Mouse (Mus musculus) liver, embryonic 13.5 days (tissue): ENCODE measurements around the gene Spindoc. TPM values are rescaled to one million over a fixed set of nuclear protein-coding genes. Genes with fewer than 3 reads are reported as not detected.
"Not testable (repeated sequence)": the region's sequence is repeated elsewhere in the genome, so short reads cannot be mapped to it uniquely, and the experiment has no call there.

Source experiments
- ATAC-seq: fragments of 200-750 bp; cut with Nextera tagmentation; 2 replicates; pipeline ENCODE4 v1.8.0; 2017; ENCODE audit warnings: low read depth, mild to moderate bottlenecking, moderate number of reproducible peaks, moderate library complexity
- DNase-seq: peaks from one replicate; pipeline ENCODE4 v3.0.0; 2022
- H3K27ac ChIP-seq: fragments of 300-500 bp; sonication (generic); 2 replicates; pipeline ENCODE4 v1.5.1; 2015; ENCODE audit warnings: moderate library complexity, mild to moderate bottlenecking, inconsistent platforms
- H3K27me3 ChIP-seq: fragments of 300-500 bp; sonication (generic); 2 replicates; pipeline ENCODE4 v1.6.1; 2015; ENCODE audit warnings: mild to moderate bottlenecking, inconsistent platforms
- H3K36me3 ChIP-seq: fragments of 300-500 bp; sonication (generic); 2 replicates; pipeline ENCODE4 v1.6.1; 2015; ENCODE audit warnings: mild to moderate bottlenecking, inconsistent platforms
- H3K4me1 ChIP-seq: fragments of 300-500 bp; sonication (generic); replicated peaks from 2 replicates; pipeline ENCODE4 v1.6.1; 2015; ENCODE audit warnings: inconsistent platforms
- H3K4me2 ChIP-seq: fragments of 300-500 bp; sonication (generic); 2 replicates; pipeline ENCODE4 v1.6.1; 2015; ENCODE audit warnings: inconsistent platforms, mild to moderate bottlenecking, moderate library complexity
- H3K4me3 ChIP-seq: fragments of 300-500 bp; sonication (generic); replicated peaks from 2 replicates; pipeline ENCODE4 v1.5.1; 2015; ENCODE audit warnings: mild to moderate bottlenecking, inconsistent platforms
- H3K9ac ChIP-seq: fragments of 300-500 bp; sonication (generic); 2 replicates; pipeline ENCODE4 v1.6.1; 2015; ENCODE audit warnings: mild to moderate bottlenecking, inconsistent platforms
- H3K9me3 ChIP-seq: fragments of 300-500 bp; sonication (generic); replicated peaks from 2 replicates; pipeline ENCODE4 v1.6.1; 2016; ENCODE audit warnings: inconsistent platforms
- WGBS: fragments of 180-500 bp; shearing (Covaris S2); methylation state at CpG from one replicate; pipeline ENCODE4 v1.1.7; 2015; ENCODE audit not compliant: insufficient replicate concordance; 5-methylcytosine and 5-hydroxymethylcytosine counted together
- polyA plus RNA-seq: library from polyadenylated mRNA; unstranded; fragments of >200 nt; fragmentation: Nextera tagmentation; extraction: Ambion mirVana; gene quantifications from 2 replicates; pipeline ENCODE4 v1.2.1, GENCODE M21; 2015

Gene Spindoc
- polyA plus RNA-seq, 1 experiment from 2014 or later = 4.7 TPM

GRCm38 (mm10) chr19:7396867-7397826, 14.4 kb upstream of the Spindoc start:
- DNase-seq, H3K9ac ChIP-seq, H3K4me2 ChIP-seq, H3K9me3 ChIP-seq, H3K4me3 ChIP-seq, ATAC-seq, H3K4me1 ChIP-seq, H3K36me3 ChIP-seq, H3K27ac ChIP-seq: not testable (repeated sequence)
- 68% methylated on average over 10 of the region's 10 CpGs for WGBS
- peaks cover 26% of the 10 kb centered on the region for H3K27me3 ChIP-seq

DNA sequence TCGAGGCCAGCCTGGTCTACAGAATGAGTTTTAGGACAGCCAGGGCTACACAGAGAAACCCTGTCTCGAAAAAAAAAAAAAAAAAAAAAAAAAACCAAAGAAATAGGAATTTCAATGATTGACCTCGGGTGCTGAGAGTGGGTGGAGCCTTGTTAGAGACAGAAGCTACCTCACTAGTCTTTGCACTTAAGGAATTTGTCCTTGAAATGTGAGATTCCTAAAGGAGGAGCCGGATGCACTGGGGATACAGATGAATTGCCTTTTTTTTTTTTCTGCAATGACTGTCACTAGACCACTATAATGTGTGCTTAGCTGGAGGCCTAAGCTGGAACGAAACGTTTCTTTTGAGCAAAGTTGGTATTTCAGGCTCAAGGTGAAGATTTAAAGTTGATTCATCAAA, 5.7 kb upstream of the Spindoc start:
- peaks cover 3% of the 10 kb centered on the region for H3K4me1 ChIP-seq
- ATAC-seq (no peak), DNase-seq (no peak)
- 56% methylated on average over 6 of the region's 6 CpGs for WGBS
- no peaks in the 10 kb centered on the region for H3K27me3 ChIP-seq
- H3K9ac ChIP-seq = no peak overlapping the region
- no peaks in the 10 kb centered on the region for H3K9me3 ChIP-seq
- H3K4me2 ChIP-seq = no peak overlapping the region
- H3K27ac ChIP-seq = no peak overlapping the region
- no peak overlapping the region for H3K4me3 ChIP-seq
- no peaks in the 10 kb centered on the region for H3K36me3 ChIP-seq

DNA sequence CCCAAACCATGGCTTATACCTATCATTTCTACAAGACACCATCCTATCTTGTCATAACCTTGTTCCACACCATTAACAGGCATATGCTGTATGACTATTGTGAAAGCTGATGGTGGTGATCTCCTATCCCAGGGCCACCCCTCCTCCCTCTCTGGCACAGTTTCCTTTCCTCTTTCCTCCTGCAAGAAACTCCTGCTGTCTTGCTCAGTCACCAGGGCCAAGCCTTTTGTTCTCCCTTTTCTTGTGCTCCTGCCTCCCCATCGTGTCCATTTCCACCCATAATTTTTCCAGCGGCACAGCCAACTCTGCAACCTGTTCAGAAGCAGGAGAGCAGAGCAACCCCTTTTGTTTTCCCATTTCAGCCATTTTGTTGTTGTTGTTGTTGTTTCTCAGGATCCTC, 3.2 kb upstream of the Spindoc start:
- no peak for ATAC-seq
- Histone ChIP-seq H3K27ac (no peak overlapping the region), H3K4me3 (no peak overlapping the region), H3K9ac (no peak overlapping the region), H3K4me1 (peaks cover 24% of the 10 kb centered on the region), H3K36me3 (no peaks in the 10 kb centered on the region), H3K4me2 (no peak overlapping the region), H3K27me3 (no peaks in the 10 kb centered on the region), H3K9me3 (no peaks in the 10 kb centered on the region)
- DNase-seq = no peak
- WGBS = 68% methylated on average over 2 of the region's 2 CpGs

DNA sequence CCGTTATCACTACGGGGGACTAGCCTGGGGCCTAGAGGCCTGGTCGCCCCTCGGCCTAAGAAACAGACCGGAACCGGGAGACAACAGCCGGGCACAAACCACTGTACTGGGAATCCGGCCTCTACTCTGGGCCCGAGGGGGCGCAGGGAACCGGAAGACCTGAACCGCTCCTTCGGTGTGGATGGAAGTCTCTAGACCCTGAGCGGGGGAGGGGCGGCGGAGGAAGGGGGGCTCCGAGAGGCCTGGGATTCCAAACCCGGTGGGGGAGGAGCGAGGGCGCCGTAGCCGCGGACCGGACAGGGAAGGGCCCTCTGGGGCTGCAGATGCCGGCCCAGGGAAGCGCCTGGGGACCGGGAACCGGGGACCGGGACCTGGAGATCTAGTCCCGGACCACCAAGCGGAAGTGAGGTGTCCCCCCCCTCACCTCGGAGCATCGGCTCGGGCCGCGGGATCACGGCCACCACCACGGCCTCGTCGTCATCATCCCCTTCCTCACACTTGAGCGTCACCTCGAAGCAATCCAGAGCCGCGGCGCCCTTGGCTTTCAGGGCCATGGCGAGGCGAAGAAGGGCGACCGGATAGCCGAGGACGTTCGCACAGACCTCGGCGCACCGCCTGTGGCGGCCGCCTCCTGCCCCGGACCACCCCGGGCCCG, 419 bp downstream of the Spindoc start:
- WGBS = under 1% methylated on average over 60 of the region's 60 CpGs
- H3K9ac ChIP-seq = peak overlapping the region; percentile 89
- H3K9me3 ChIP-seq = no peaks in the 10 kb centered on the region
- peaks cover 41% of the 10 kb centered on the region for H3K4me1 ChIP-seq
- peak; percentile 36 for DNase-seq
- H3K27ac ChIP-seq = peak overlapping the region; percentile 72
- peak overlapping the region; percentile 87 for H3K4me3 ChIP-seq
- H3K27me3 ChIP-seq = no peaks in the 10 kb centered on the region
- no peaks in the 10 kb centered on the region for H3K36me3 ChIP-seq
- H3K4me2 ChIP-seq = peak overlapping the region; percentile 99
- peak; percentile 36 for ATAC-seq

DNA sequence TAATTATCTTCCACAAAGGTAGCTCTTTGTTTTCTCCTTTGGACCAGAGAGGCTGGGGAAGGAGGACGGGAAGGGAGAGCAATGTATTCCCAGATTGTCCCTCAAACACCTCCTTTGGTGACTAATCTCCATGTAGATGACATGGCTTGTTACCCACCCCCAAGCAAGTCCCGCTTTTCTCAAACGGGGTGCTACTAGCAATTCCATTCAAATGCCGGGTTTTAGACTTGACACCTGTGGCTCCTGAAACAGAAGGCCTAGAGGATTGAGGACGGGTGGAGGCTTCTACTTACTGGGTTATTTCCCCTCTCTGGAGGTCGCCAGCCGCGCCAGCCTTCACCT, 917 bp downstream of the Spindoc start:
- Histone ChIP-seq H3K27me3 (no peaks in the 10 kb centered on the region), H3K4me2 (peak overlapping the region; percentile 99), H3K4me1 (peaks cover 41% of the 10 kb centered on the region), H3K9me3 (no peaks in the 10 kb centered on the region), H3K4me3 (peak overlapping the region; percentile 87), H3K9ac (peak overlapping the region; percentile 89), H3K36me3 (no peaks in the 10 kb centered on the region), H3K27ac (no peak overlapping the region)
- DNase-seq (no peak), ATAC-seq (no peak)
- WGBS = 14% methylated on average over 8 of the region's 8 CpGs

GRCm38 (mm10) chr19:7377639-7378038, 5.2 kb downstream of the Spindoc start:
- ATAC-seq (no peak), DNase-seq (no peak)
- Histone ChIP-seq H3K4me2 (no peak overlapping the region), H3K36me3 (peaks cover 22% of the 10 kb centered on the region), H3K4me3 (no peak overlapping the region), H3K27me3 (no peaks in the 10 kb centered on the region), H3K9me3 (no peaks in the 10 kb centered on the region), H3K27ac (no peak overlapping the region), H3K4me1 (peaks cover 32% of the 10 kb centered on the region), H3K9ac (no peak overlapping the region)
- 37% methylated on average over 2 of the region's 2 CpGs for WGBS

DNA sequence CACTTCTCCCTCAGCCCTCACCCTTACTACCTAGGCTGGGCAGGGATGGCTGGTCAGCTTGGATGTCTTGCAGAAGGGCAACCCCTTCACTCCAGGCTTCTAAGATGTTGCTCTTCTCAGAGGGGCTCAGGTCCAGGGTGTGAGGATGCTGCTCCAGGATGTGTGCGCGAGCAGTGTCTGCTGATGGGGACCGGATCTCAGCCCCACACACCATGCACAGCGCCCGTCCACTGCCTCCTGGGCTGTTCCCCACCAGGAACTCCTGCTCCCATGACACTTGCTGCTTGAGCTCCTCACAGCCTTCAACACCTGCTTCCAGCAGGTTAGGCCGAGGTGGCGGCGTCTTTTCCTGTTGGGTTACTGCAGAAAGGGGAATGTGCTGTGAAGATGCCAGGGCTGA, 8.3 kb downstream of the Spindoc start:
- Histone ChIP-seq H3K27me3 (no peaks in the 10 kb centered on the region), H3K4me3 (no peak overlapping the region), H3K9me3 (no peaks in the 10 kb centered on the region), H3K9ac (no peak overlapping the region), H3K27ac (no peak overlapping the region), H3K4me2 (no peak overlapping the region), H3K36me3 (peaks cover 43% of the 10 kb centered on the region), H3K4me1 (peaks cover 4% of the 10 kb centered on the region)
- WGBS = 82% methylated on average over 8 of the region's 8 CpGs
- ATAC-seq (no peak), DNase-seq (no peak)

- not testable (repeated sequence) for H3K27me3 ChIP-seq, ATAC-seq, H3K4me3 ChIP-seq, H3K9ac ChIP-seq, DNase-seq, H3K27ac ChIP-seq, H3K4me2 ChIP-seq, H3K9me3 ChIP-seq, H3K4me1 ChIP-seq
- WGBS = 69% methylated on average over 4 of the region's 4 CpGs
- peaks cover 44% of the 10 kb centered on the region for H3K36me3 ChIP-seq
These were observed 13.3 kb downstream of the Spindoc start for GRCm38 (mm10) chr19:7369469-7369868.

DNA sequence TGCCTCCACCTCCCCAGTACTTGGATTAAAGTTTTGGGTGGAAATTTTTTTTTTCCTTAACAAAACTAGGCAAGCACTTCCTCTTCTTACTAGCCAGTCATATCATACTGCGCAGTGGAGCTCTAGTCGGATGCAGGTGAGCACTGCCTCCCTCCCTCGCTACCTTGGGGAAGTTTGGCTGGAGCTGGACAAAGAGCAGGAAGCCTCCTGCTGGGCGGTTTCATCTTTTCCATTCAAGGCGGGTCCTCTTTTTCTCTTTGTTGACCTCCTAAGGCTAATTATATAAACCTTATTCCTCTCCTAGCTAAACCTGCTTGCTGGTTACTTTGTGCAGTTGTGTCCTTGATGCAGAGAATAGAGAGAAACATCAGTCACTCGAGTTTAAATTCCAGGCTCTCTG, 29.2 kb downstream of the Spindoc start:
- no peak for ATAC-seq
- no peak overlapping the region for H3K9ac ChIP-seq
- H3K36me3 ChIP-seq = no peaks in the 10 kb centered on the region
- H3K4me3 ChIP-seq = no peak overlapping the region
- WGBS = 56% methylated on average over 6 of the region's 6 CpGs
- H3K9me3 ChIP-seq = no peaks in the 10 kb centered on the region
- no peaks in the 10 kb centered on the region for H3K27me3 ChIP-seq
- H3K4me1 ChIP-seq = 0 out of 2 replicates have a peak, but pooled peaks cover 4% of the 10 kb centered on the region
- no peak for DNase-seq
- H3K27ac ChIP-seq = no peak overlapping the region
- H3K4me2 ChIP-seq = no peak overlapping the region

DNA sequence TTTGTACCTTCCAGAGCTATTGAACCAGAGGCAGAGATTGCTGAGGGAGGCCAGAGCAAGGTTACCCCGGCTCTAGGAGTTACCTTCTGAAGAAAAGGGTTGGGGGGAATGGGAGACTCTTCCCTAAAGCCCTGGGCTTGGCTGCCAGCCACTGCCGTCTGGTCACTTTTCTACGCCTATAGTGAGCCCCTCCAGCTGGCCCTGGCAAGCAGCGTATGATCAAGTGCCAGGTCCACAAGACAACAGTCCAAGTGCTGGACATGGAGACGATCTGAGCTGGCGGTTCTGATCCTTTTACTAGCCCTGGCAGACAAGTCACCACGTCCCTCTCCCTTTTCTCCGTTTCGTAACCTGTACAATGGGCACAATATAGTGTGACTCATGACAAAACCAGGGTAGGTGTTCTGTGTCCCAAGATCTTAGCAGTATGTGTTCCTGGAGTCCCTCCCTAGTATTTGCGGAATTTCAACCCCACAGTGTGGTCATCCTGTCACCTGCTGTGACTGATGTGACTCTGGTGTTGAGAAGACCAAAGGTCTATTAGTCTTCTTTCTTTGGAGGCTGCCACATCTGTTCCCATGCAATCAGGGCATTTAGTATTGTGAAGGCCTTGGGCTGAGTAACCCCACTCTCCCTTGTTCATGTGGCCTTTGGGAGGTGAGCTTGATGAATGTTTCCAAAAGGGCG, 29.8 kb downstream of the Spindoc start:
- H3K36me3 ChIP-seq = no peaks in the 10 kb centered on the region

DNA sequence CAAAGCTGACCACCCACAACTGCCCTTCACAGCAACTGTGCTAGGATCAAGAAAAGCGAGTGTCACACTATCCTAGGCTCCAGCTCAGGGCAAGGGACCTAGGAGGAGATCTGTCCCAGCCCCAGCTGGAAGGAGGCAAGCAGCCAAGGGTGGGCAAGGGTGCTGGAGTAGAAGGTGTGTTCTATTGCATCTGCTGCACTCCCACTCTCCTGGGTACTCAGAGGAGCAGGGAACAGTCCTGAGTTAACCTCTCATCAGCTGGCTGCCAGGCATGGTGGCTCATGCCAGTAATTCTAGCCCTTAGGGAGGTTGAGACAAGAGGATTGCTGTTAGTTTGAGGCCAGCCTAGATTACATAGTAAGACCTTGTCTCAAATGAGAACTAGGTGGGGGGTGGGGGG, 32.8 kb downstream of the Spindoc start:
- no peak for ATAC-seq
- WGBS = 56% methylated on average over 1 of the region's 1 CpGs

More for the DNA sequence above, 29.8 kb downstream of the Spindoc start:
- no peaks in the 10 kb centered on the region for H3K27me3 ChIP-seq
- H3K4me1 ChIP-seq = 0 out of 2 replicates have a peak, but pooled peaks cover 4% of the 10 kb centered on the region
- no peak overlapping the region for H3K27ac ChIP-seq
- H3K9ac ChIP-seq = no peak overlapping the region
- H3K9me3 ChIP-seq = no peaks in the 10 kb centered on the region
- 82% methylated on average over 11 of the region's 11 CpGs for WGBS
- no peak overlapping the region for H3K4me2 ChIP-seq
- no peak overlapping the region for H3K4me3 ChIP-seq
- no peak for ATAC-seq
- no peak for DNase-seq

More for the DNA sequence above, 32.8 kb downstream of the Spindoc start:
- Histone ChIP-seq H3K4me3 (no peak overlapping the region), H3K4me1 (0 out of 2 replicates have a peak, but pooled peaks cover 4% of the 10 kb centered on the region), H3K27ac (no peak overlapping the region), H3K9me3 (no peaks in the 10 kb centered on the region), H3K4me2 (no peak overlapping the region), H3K27me3 (no peaks in the 10 kb centered on the region), H3K36me3 (no peaks in the 10 kb centered on the region), H3K9ac (no peak overlapping the region)
- DNase-seq = no peak
